Mouse (Mus musculus): ENCODE data around the gene Inip.

DNA sequence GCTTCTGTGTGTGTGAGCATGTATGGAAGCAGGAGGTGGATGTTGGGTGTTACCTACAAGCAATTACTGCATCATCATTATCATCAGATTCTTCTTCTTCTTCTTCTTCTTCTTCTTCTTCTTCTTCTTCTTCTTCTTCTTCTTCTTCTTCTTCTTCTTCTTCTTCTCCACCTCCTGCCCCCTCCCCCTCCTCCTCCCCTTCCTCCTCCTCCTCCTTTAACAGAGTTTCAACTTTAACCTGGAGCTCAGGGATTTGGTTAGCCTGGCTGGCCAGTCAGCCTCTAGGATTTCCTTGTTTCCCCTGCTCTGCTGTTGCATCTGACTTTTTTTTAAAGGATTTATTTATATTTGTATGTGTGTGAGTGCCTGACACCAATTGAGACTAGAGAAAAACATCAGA lies at the start of gene Inip:
- TF ChIP-seq POLR2A (IDR thresholded peaks at IDR 0.05; ENCODE audit: low read depth, low read length), result no peak
- TF ChIP-seq CTCF (IDR thresholded peaks at IDR 0.05; ENCODE audit: borderline replicate concordance, insufficient read depth, low read length), result no peak

Data from embryonic fibroblast, embryonic 13.5 days (primary cell).